Mouse (Mus musculus) MEL (cell line): ENCODE measurements around the gene Fgf11. TPM values are rescaled to one million over a fixed set of nuclear protein-coding genes. Genes with fewer than 3 reads are reported as not detected.

Experiments used
- DNase-seq: peaks from one replicate; pipeline ENCODE4 v3.0.0; 2011; ENCODE audit warnings: low read depth, low spot score
- H3K27ac ChIP-seq: 2 replicates; pipeline ENCODE4 v1.5.1; 2012; ENCODE audit warnings: low read depth, mild to moderate bottlenecking, control low read depth, low read length, moderate library complexity; ENCODE audit not compliant: control insufficient read depth
- H3K27me3 ChIP-seq, 2 experiments: fragments of 150-350 bp in 1 of 2; sonication (generic) in 1 of 2; 2 replicates each; pipeline ENCODE4 v1.6.1; 2012; ENCODE audit warnings: low read length in 2 of 2, mild to moderate bottlenecking in 2 of 2, improper control_type of control experiment in 1 of 2, moderate library complexity in 1 of 2; ENCODE audit not compliant: insufficient read depth in 2 of 2, control insufficient read depth in 1 of 2
- H3K36me3 ChIP-seq, 2 experiments: 2 replicates each; pipeline ENCODE4 v1.6.1; 2012 to 2014; ENCODE audit warnings: low read length in 2 of 2, improper control_type of control experiment in 1 of 2, inconsistent platforms in 1 of 2, mild to moderate bottlenecking in 1 of 2; ENCODE audit not compliant: insufficient read depth in 2 of 2, control insufficient read depth in 1 of 2
- H3K4me1 ChIP-seq, 2 experiments: fragments of 150-350 bp in 1 of 2; sonication (generic) in 1 of 2; 2 replicates each; pipeline ENCODE4 v1.6.1; 2012; ENCODE audit warnings: low read length in 2 of 2, improper control_type of control experiment in 1 of 2, mild to moderate bottlenecking in 1 of 2; ENCODE audit not compliant: insufficient read depth in 2 of 2, control insufficient read depth in 1 of 2
- H3K4me3 ChIP-seq, 2 experiments: fragments of 150-350 bp in 1 of 2; sonication (generic) in 1 of 2; 2 replicates each; pipeline ENCODE4 v1.5.1; 2012; ENCODE audit warnings: low read depth in 2 of 2, low read length in 2 of 2, mild to moderate bottlenecking in 2 of 2, moderate library complexity in 2 of 2, control low read depth in 1 of 2, improper control_type of control experiment in 1 of 2; ENCODE audit not compliant: control insufficient read depth in 1 of 2, insufficient read depth in 1 of 2
- H3K79me2 ChIP-seq: 2 replicates; pipeline ENCODE4 v1.6.1; 2012; ENCODE audit warnings: mild to moderate bottlenecking, low read length, moderate library complexity; ENCODE audit not compliant: control insufficient read depth, poor library complexity, insufficient read depth
- H3K9ac ChIP-seq: 2 replicates; pipeline ENCODE4 v1.6.1; 2012; ENCODE audit warnings: low read depth, mild to moderate bottlenecking, control low read depth, low read length, moderate library complexity; ENCODE audit not compliant: control insufficient read depth, poor library complexity, severe bottlenecking
- H3K9me3 ChIP-seq: fragments of 150-350 bp; sonication (generic); replicated peaks from 2 replicates; pipeline ENCODE4 v1.6.1; 2012; ENCODE audit warnings: mild to moderate bottlenecking, low read length, improper control_type of control experiment, moderate library complexity; ENCODE audit not compliant: insufficient read depth
- BHLHE40 ChIP-seq: IDR thresholded peaks from 2 replicates; pipeline ENCODE4 v1.6.1; 2012; ENCODE audit warnings: low read depth, mild to moderate bottlenecking, inconsistent platforms, low read length, improper control_type of control experiment, borderline replicate concordance
- CTCF ChIP-seq, 3 experiments: IDR thresholded peaks in 2 of 3; conservative IDR thresholded peaks in 1 of 3; 2 replicates each; pipeline ENCODE4 v1.5.1; 2011 to 2012; ENCODE audit warnings: low read length in 3 of 3, low read depth in 2 of 3, mild to moderate bottlenecking in 2 of 3, improper control_type of control experiment in 1 of 3, inconsistent platforms in 1 of 3, mixed read lengths in 1 of 3, moderate library complexity in 1 of 3; ENCODE audit not compliant: control insufficient read depth in 1 of 3, insufficient read depth in 1 of 3, poor library complexity in 1 of 3, severe bottlenecking in 1 of 3
- E2F4 ChIP-seq: IDR thresholded peaks from 2 replicates; pipeline ENCODE4 v1.6.1; 2011; ENCODE audit warnings: low read depth, low read length, improper control_type of control experiment, borderline replicate concordance
- ELF1 ChIP-seq: IDR thresholded peaks from 2 replicates; pipeline ENCODE4 v1.6.1; 2014; ENCODE audit warnings: low read depth, mild to moderate bottlenecking, inconsistent platforms, low read length, improper control_type of control experiment, moderate library complexity
- EP300 ChIP-seq, 2 experiments: IDR thresholded peaks; 2 replicates each; pipeline ENCODE4 v1.6.1; 2011; ENCODE audit warnings: improper control_type of control experiment in 2 of 2, low read length in 2 of 2, low read depth in 1 of 2, mild to moderate bottlenecking in 1 of 2
- ETS1 ChIP-seq: IDR thresholded peaks from 2 replicates; pipeline ENCODE4 v1.6.1; 2012; ENCODE audit warnings: low read depth, mild to moderate bottlenecking, inconsistent platforms, low read length, improper control_type of control experiment, moderate library complexity
- GABPA ChIP-seq: IDR thresholded peaks from 2 replicates; pipeline ENCODE4 v1.6.1; 2012; ENCODE audit warnings: low read depth, mild to moderate bottlenecking, inconsistent platforms, low read length, improper control_type of control experiment, moderate library complexity
- HCFC1 ChIP-seq: IDR thresholded peaks from 2 replicates; pipeline ENCODE4 v1.6.1; 2012; ENCODE audit warnings: low read depth, mild to moderate bottlenecking, inconsistent platforms, low read length, improper control_type of control experiment, moderate library complexity
- MAFK ChIP-seq: IDR thresholded peaks from 2 replicates; pipeline ENCODE4 v1.6.1; 2011; ENCODE audit warnings: low read depth, mild to moderate bottlenecking, low read length, improper control_type of control experiment, borderline replicate concordance
- MYC ChIP-seq: IDR thresholded peaks from 2 replicates; pipeline ENCODE4 v1.6.1; 2011; ENCODE audit warnings: low read depth, mild to moderate bottlenecking, low read length, improper control_type of control experiment, moderate library complexity
- NELFE ChIP-seq: IDR thresholded peaks from 2 replicates; pipeline ENCODE4 v1.6.1; 2011; ENCODE audit warnings: low read depth, low read length, improper control_type of control experiment
- POLR2A ChIP-seq, 2 experiments: IDR thresholded peaks; 2 replicates each; pipeline ENCODE4 v1.6.1; 2011 to 2012; ENCODE audit warnings: low read length in 2 of 2, mild to moderate bottlenecking in 2 of 2, control low read depth in 1 of 2, improper control_type of control experiment in 1 of 2, low read depth in 1 of 2, moderate library complexity in 1 of 2; ENCODE audit not compliant: control insufficient read depth in 1 of 2, insufficient read depth in 1 of 2, poor library complexity in 1 of 2
- POLR2AphosphoS2 ChIP-seq: IDR thresholded peaks from 2 replicates; pipeline ENCODE4 v1.6.1; 2011; ENCODE audit warnings: low read length, improper control_type of control experiment
- RCOR1 ChIP-seq: IDR thresholded peaks from 2 replicates; pipeline ENCODE4 v1.6.1; 2012; ENCODE audit warnings: low read depth, mild to moderate bottlenecking, inconsistent platforms, low read length, improper control_type of control experiment
- TAL1 ChIP-seq: IDR thresholded peaks from 2 replicates; pipeline ENCODE4 v1.6.1; 2012; ENCODE audit warnings: mild to moderate bottlenecking, inconsistent platforms, low read length, moderate library complexity, mixed read lengths
- TCF12 ChIP-seq: IDR thresholded peaks from 2 replicates; pipeline ENCODE4 v1.6.1; 2014; ENCODE audit warnings: low read depth, mild to moderate bottlenecking, inconsistent platforms, low read length, improper control_type of control experiment, moderate library complexity
- UBTF ChIP-seq: IDR thresholded peaks from 2 replicates; pipeline ENCODE4 v1.6.1; 2012; ENCODE audit warnings: low read depth, mild to moderate bottlenecking, inconsistent platforms, low read length, improper control_type of control experiment, moderate library complexity, borderline replicate concordance; ENCODE audit not compliant: insufficient read depth
- ZC3H11A ChIP-seq: IDR thresholded peaks from 2 replicates; pipeline ENCODE4 v1.6.1; 2012; ENCODE audit warnings: low read depth, mild to moderate bottlenecking, inconsistent platforms, low read length, improper control_type of control experiment
- ZMIZ1 ChIP-seq: IDR thresholded peaks from 2 replicates; pipeline ENCODE4 v1.6.1; 2012; ENCODE audit warnings: low read depth, mild to moderate bottlenecking, inconsistent platforms, low read length, improper control_type of control experiment, moderate library complexity
- ZNF384 ChIP-seq: IDR thresholded peaks from 2 replicates; pipeline ENCODE4 v1.6.1; 2012; ENCODE audit warnings: low read depth, mild to moderate bottlenecking, inconsistent platforms, low read length, improper control_type of control experiment
- polyA plus RNA-seq, 2 experiments: library from polyadenylated mRNA; stranded (reverse) in 1 of 2; unstranded in 1 of 2; fragments of >175 nt in 1 of 2; fragments of >200 nt in 1 of 2; gene quantifications; 2 replicates each; pipeline versions ENCODE4 v1.2.1 to v1.2.4; 2012; ENCODE audit warnings: low replicate concordance in 2 of 2, low read depth in 1 of 2; ENCODE audit not compliant: insufficient read length in 2 of 2, insufficient read depth in 1 of 2, missing spikeins in 1 of 2
- total RNA-seq: library from RNA; depleted of rRNA; stranded (reverse); fragments of 300-350 nt; gene quantifications from 2 replicates; pipeline ENCODE4 v1.2.3, GENCODE M21; 2012

Fgf11 gene
- total and polyA plus RNA-seq, 3 experiments = 5.1 to 26.8 TPM; not detected in 1

- TF ChIP-seq ELF1 (0 out of 2 replicates have a peak, but pooled peaks have one; percentile 20), NELFE (peak; percentile 62; the same call in 1 of the 2 replicates), TAL1 (no peak), HCFC1 (peak; percentile 32; the same call in 1 of the 2 replicates), E2F4 (no peak), MYC (0 out of 2 replicates have a peak, but pooled peaks have one; percentile 10), TCF12 (peak; percentile 33), GABPA (no peak; the same call in 1 of the 2 replicates), BHLHE40 (0 out of 2 replicates have a peak, but pooled peaks have one; percentile 23), ZC3H11A (no peak), EP300 (IDR thresholded peaks at IDR 0.05; ENCODE audit: low read depth in 1 of 2, low read length in 2 of 2) (no peak), POLR2AphosphoS2 (peak; percentile 88), POLR2A (IDR thresholded peaks at IDR 0.05; ENCODE audit: control insufficient read depth in 1 of 2, insufficient read depth in 1 of 2, low read depth in 1 of 2, low read length in 2 of 2, poor library complexity in 1 of 2) (peak; percentile 17 to 73; a peak in 3 of 4 replicates), MAFK (no peak), ETS1 (no peak), ZNF384 (no peak), RCOR1 (0 out of 2 replicates have a peak, but pooled peaks have one; percentile 6), CTCF (IDR thresholded peaks at IDR 0.05 in 2 of 3, conservative IDR thresholded peaks at IDR 0.05 in 1 of 3; ENCODE audit: control insufficient read depth in 1 of 3, insufficient read depth in 1 of 3, low read depth in 2 of 3, low read length in 3 of 3, poor library complexity in 1 of 3, severe bottlenecking in 1 of 3) (0 out of 6 replicates have a peak, but pooled peaks of 1 of the 3 experiments have one; percentile 10)
Observed at GRCm38 (mm10) chr11:69795168-69795982, 6.3 kb downstream of the Fgf11 start, which contains the start of gene Chrnb1 (continued).

GRCm38 (mm10) chr11:69793429-69793828, 8.2 kb downstream of the Fgf11 start:
- no peaks in the 10 kb centered on the region for H3K79me2 ChIP-seq
- TF ChIP-seq ZMIZ1 (no peak), ETS1 (no peak), UBTF (no peak)
- no peak overlapping the region for H3K9ac ChIP-seq
- H3K4me3 ChIP-seq = no peak overlapping the region
- peaks cover 2 to 3% of the 10 kb centered on the region in 2 experiments; a peak in 1 of 4 replicates for H3K4me1 ChIP-seq
- no peaks in the 10 kb centered on the region for H3K9me3 ChIP-seq
- H3K36me3 ChIP-seq = peaks cover 0 to 4% of the 10 kb centered on the region in 2 experiments; a peak in 1 of 4 replicates
- no peak overlapping the region for H3K27ac ChIP-seq
- no peaks in the 10 kb centered on the region for H3K27me3 ChIP-seq
- no peak for DNase-seq
